12 mouse cellular contexts compared by ENCODE assay signal in genomic region chr2:115895256-115895655, GRCm38 (mm10).
A peak's percentile ranks its signal among the peaks of the same experiment; 100 is the strongest.
DNase-seq lines count a peak whose midpoint lies in the region; ATAC-seq lines count a peak whose summit lies in the region.
"Had no signal": no experiment of that assay in that cellular context is flagged by ENCODE, and none has a peak within 500 bp of the region (broad histone marks: within the 10 kb centered on the region; RNA-seq: fewer than 3 reads in every experiment).

No protein-coding gene starts in this region.

- no peak overlapping the region for H3K4me3 ChIP-seq in hindbrain, embryonic 13.5 days
- no peak overlapping the region for H3K4me3 ChIP-seq in hindbrain, embryonic 10.5 days
- H3K4me3 ChIP-seq in midbrain, embryonic 15.5 days = no peak overlapping the region
- no peak overlapping the region for H3K4me3 ChIP-seq in liver, embryonic 12.5 days
- H3K4me3 ChIP-seq: gastrocnemius, adult 2 months had no signal

- no peaks in the 10 kb centered on the region for H3K36me3 ChIP-seq in hindbrain, embryonic 13.5 days
- peaks cover 17% of the 10 kb centered on the region; the same call in 1 of the 2 replicates for H3K36me3 ChIP-seq in hindbrain, embryonic 10.5 days
- no peaks in the 10 kb centered on the region for H3K36me3 ChIP-seq in midbrain, embryonic 15.5 days (replicated peaks)
- H3K36me3 ChIP-seq in liver, embryonic 12.5 days = no peaks in the 10 kb centered on the region

- 28% methylated on average over 2 of the region's 2 CpGs for WGBS in hindbrain, embryonic 13.5 days
- WGBS in hindbrain, embryonic 10.5 days = 78% methylated on average over 2 of the region's 2 CpGs
- WGBS in midbrain, embryonic 15.5 days = 24% methylated on average over 2 of the region's 2 CpGs
- 78% methylated on average over 2 of the region's 2 CpGs for WGBS in liver, embryonic 12.5 days (ENCODE audit: insufficient replicate concordance)

- no peaks in the 10 kb centered on the region for H3K27me3 ChIP-seq in hindbrain, embryonic 13.5 days
- H3K27me3 ChIP-seq in hindbrain, embryonic 10.5 days (ENCODE audit: insufficient read depth, poor library complexity, severe bottlenecking) = no peaks in the 10 kb centered on the region
- no peaks in the 10 kb centered on the region for H3K27me3 ChIP-seq in midbrain, embryonic 15.5 days (replicated peaks)
- H3K27me3 ChIP-seq in liver, embryonic 12.5 days (replicated peaks) = no peaks in the 10 kb centered on the region

- peaks cover 68% of the 10 kb centered on the region for H3K4me1 ChIP-seq in hindbrain, embryonic 13.5 days (replicated peaks)
- H3K4me1 ChIP-seq in hindbrain, embryonic 10.5 days (replicated peaks) = peaks cover 9% of the 10 kb centered on the region
- H3K4me1 ChIP-seq in midbrain, embryonic 15.5 days = peaks cover 31% of the 10 kb centered on the region
- no peaks in the 10 kb centered on the region for H3K4me1 ChIP-seq in liver, embryonic 12.5 days

- H3K9ac ChIP-seq in hindbrain, embryonic 13.5 days = no peak overlapping the region
- H3K9ac ChIP-seq in midbrain, embryonic 15.5 days = no peak overlapping the region
- no peak overlapping the region for H3K9ac ChIP-seq in liver, embryonic 12.5 days

- peak; percentile 38; the same call in 1 of the 2 replicates for ATAC-seq in hindbrain, embryonic 13.5 days (ENCODE audit: low FRiP score)
- ATAC-seq in midbrain, embryonic 15.5 days (replicated peaks) = 0 out of 2 replicates have a peak, but pooled peaks have one; percentile 24
- no peak for ATAC-seq in liver, embryonic 12.5 days

- peak overlapping the region; percentile 71 for H3K27ac ChIP-seq in hindbrain, embryonic 13.5 days
- no peak overlapping the region for H3K27ac ChIP-seq in hindbrain, embryonic 10.5 days
- H3K27ac ChIP-seq in midbrain, embryonic 15.5 days = 0 out of 2 replicates have a peak overlapping the region, but pooled peaks have one; percentile 29
- H3K27ac ChIP-seq in liver, embryonic 12.5 days = no peak overlapping the region
- H3K27ac ChIP-seq: gastrocnemius, adult 2 months had no signal

- H3K4me2 ChIP-seq in hindbrain, embryonic 13.5 days = no peak overlapping the region
- no peak overlapping the region for H3K4me2 ChIP-seq in midbrain, embryonic 15.5 days
- no peak overlapping the region for H3K4me2 ChIP-seq in liver, embryonic 12.5 days

- no peak for DNase-seq in hindbrain, embryonic 10.5 days (ENCODE audit: low spot score)
- DNase-seq in adipocyte (ENCODE audit: low spot score) = peak; percentile 58
- DNase-seq in fibroblast of lung, adult 2 months (ENCODE audit: low read depth) = peak; percentile 42
- DNase-seq in layer of hippocampus, adult 9-11 months = no peak
- DNase-seq: cerebellum, adult 2 months; embryo, embryonic 11 days; gastrocnemius, adult 2 months; lung, adult 2 months; thymus, postnatal 36 days had no signal

- no peaks in the 10 kb centered on the region for H3K9me3 ChIP-seq in hindbrain, embryonic 13.5 days
- H3K9me3 ChIP-seq in hindbrain, embryonic 10.5 days = no peaks in the 10 kb centered on the region
- no peaks in the 10 kb centered on the region for H3K9me3 ChIP-seq in midbrain, embryonic 15.5 days
- H3K9me3 ChIP-seq in liver, embryonic 12.5 days (replicated peaks) = no peaks in the 10 kb centered on the region

Comparison
In these comparisons a context has a peak if more than half of its experiments do, and no peak if none do; other contexts are left out.
1. H3K27ac ChIP-seq: peak in hindbrain, embryonic 13.5 days (single experiment) and midbrain, embryonic 15.5 days (single experiment); none in hindbrain, embryonic 10.5 days (single experiment) and liver, embryonic 12.5 days (single experiment).
2. DNase-seq: peak in adipocyte (single experiment) and fibroblast of lung, adult 2 months (single experiment); none in hindbrain, embryonic 10.5 days (single experiment) and layer of hippocampus, adult 9-11 months (single experiment).